Mouse (Mus musculus): ENCODE measurements around the gene Gm21767. TPM values are rescaled to one million over a fixed set of nuclear protein-coding genes. Genes with fewer than 3 reads are reported as not detected.
"Not testable (repeated sequence)": the region's sequence is repeated elsewhere in the genome, so short reads cannot be mapped to it uniquely, and the experiment has no call there.

Gm21767 gene
- total RNA-seq (2017): not detected in 2 replicates

- not testable (repeated sequence) for ATAC-seq (replicated peaks in 1 of 2; ENCODE audit: insufficient read depth in 1 of 2, low FRiP score in 2 of 2, low TSS enrichment in 1 of 2, low read depth in 1 of 2, poor library complexity in 2 of 2, severe bottlenecking in 2 of 2)
These were observed at the start of gene Gm21767 for GRCm38 (mm10) chrY:13941438-13941837. Gm21767 (plus strand) TSS chrY:13941738.
